Mouse (Mus musculus): ENCODE results near the gene Fam118a. TPM values are rescaled to one million over a fixed set of nuclear protein-coding genes. Genes with fewer than 3 reads are reported as not detected.

The Fam118a gene
- 19.3 TPM for polyA plus RNA-seq (2014; fragmentation: Illumina TruSeq; extraction: RNeasy Lipid Tissue Mini Kit (QIAGEN cat#74804); ENCODE audit: low read depth, low replicate concordance)

GRCm38 (mm10) chr15:85028648-85029047, at the start of gene Fam118a:
Fam118a (plus strand) TSS chr15:85028948.

GRCm38 (mm10) chr15:84987874-84988825, 40.6 kb upstream of the Fam118a start, which contains the start of gene 5031439G07Rik:
5031439G07Rik (minus strand) TSS chr15:84988551.

GRCm38 (mm10) chr15:85016951-85017664, 11.6 kb upstream of the Fam118a start, which contains the start of gene Upk3a:
Upk3a (plus strand) TSS chr15:85017141.

Other genes with a start within 250 kb of the Fam118a start
- 1.6 TPM for gene Phf21b, start 172.9 kb upstream of the Fam118a start, polyA plus RNA-seq (2014; fragmentation: Illumina TruSeq; extraction: RNeasy Lipid Tissue Mini Kit (QIAGEN cat#74804); ENCODE audit: low read depth, low replicate concordance)
- 0.42 TPM for gene Gm29666, start 108.9 kb upstream of the Fam118a start, polyA plus RNA-seq (2014; fragmentation: Illumina TruSeq; extraction: RNeasy Lipid Tissue Mini Kit (QIAGEN cat#74804); ENCODE audit: low read depth, low replicate concordance)
- gene Nup50, start 105.5 kb upstream of the Fam118a start, polyA plus RNA-seq (2014; fragmentation: Illumina TruSeq; extraction: RNeasy Lipid Tissue Mini Kit (QIAGEN cat#74804); ENCODE audit: low read depth, low replicate concordance): 19.4 TPM
- 25.8 TPM for gene 5031439G07Rik, start 40.4 kb upstream of the Fam118a start, polyA plus RNA-seq (2014; fragmentation: Illumina TruSeq; extraction: RNeasy Lipid Tissue Mini Kit (QIAGEN cat#74804); ENCODE audit: low read depth, low replicate concordance)
- 1.2 TPM for gene Upk3a, start 11.8 kb upstream of the Fam118a start, polyA plus RNA-seq (2014; fragmentation: Illumina TruSeq; extraction: RNeasy Lipid Tissue Mini Kit (QIAGEN cat#74804); ENCODE audit: low read depth, low replicate concordance)
- gene Smc1b, start 103.0 kb downstream of the Fam118a start, polyA plus RNA-seq (2014; fragmentation: Illumina TruSeq; extraction: RNeasy Lipid Tissue Mini Kit (QIAGEN cat#74804); ENCODE audit: low read depth, low replicate concordance): 1.7 TPM
- 1.4 TPM for gene Ribc2, start 103.1 kb downstream of the Fam118a start, polyA plus RNA-seq (2014; fragmentation: Illumina TruSeq; extraction: RNeasy Lipid Tissue Mini Kit (QIAGEN cat#74804); ENCODE audit: low read depth, low replicate concordance)
- 37.5 TPM for gene Fbln1, start 177.0 kb downstream of the Fam118a start, polyA plus RNA-seq (2014; fragmentation: Illumina TruSeq; extraction: RNeasy Lipid Tissue Mini Kit (QIAGEN cat#74804); ENCODE audit: low read depth, low replicate concordance)